Mouse (Mus musculus): ENCODE data around the gene Sebox.

Gene Sebox

GRCm38 (mm10) chr11:78502909-78503650 lies at the start of gene Sebox:
Sebox (plus strand) TSS chr11:78503447.
- DNase-seq, result no peak

- peak; percentile 62 to 78 for DNase-seq
These were observed 49.6 kb upstream of the Sebox start for GRCm38 (mm10) chr11:78453675-78454074.

GRCm38 (mm10) chr11:78454276-78454675 lies 49.0 kb upstream of the Sebox start:
- no peak for DNase-seq

- peak in 1 of 2 experiments; percentile 63 for DNase-seq
These were observed 47.9 kb upstream of the Sebox start for GRCm38 (mm10) chr11:78455308-78455707.

DNA sequence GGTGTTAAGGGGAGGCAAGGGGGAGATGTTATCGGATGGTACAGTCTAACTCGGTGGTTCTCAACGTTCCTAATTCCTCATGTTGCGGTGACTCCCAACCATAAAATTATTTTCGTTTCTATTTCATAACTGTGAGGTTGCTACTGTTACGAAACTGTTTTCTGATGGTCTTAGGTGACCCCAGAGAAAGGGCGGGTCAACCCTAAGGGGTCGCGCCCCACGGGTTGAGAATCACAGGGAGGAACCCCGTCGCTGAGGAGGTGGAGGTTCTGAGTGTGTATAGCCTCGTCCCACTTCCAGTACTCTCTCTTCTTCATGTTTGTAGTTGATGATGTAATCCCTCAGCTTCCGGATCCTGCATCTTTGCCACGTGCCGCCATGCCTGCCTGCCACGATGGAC lies 44.5 kb upstream of the Sebox start:
- no peak for DNase-seq

- no peak for DNase-seq
These were observed 41.4 kb upstream of the Sebox start for GRCm38 (mm10) chr11:78461894-78462293.

- DNase-seq, result no peak
These were observed 40.6 kb upstream of the Sebox start for GRCm38 (mm10) chr11:78462669-78463068.

GRCm38 (mm10) chr11:78463286-78464036 lies 39.8 kb upstream of the Sebox start:
- no peak for DNase-seq

DNA sequence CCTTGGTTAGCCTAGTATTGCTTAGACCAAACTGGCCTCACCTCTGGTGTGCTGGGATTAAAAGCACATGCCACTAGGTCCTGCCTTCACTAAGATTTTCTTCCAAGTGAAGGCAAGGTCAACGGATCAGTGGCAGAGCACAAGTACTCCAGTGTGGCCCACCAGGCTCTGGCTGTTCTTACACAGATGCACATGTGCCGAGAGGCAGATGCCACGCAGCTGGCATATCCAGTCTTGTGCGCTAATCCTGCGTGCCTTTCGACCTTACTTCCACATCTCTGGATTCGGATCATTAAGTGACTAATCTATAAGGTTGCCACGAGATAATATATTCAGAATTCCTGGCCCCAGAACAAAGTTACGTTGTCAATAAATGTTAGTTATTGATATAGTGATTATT lies 38.1 kb upstream of the Sebox start:
- no peak for DNase-seq

DNA sequence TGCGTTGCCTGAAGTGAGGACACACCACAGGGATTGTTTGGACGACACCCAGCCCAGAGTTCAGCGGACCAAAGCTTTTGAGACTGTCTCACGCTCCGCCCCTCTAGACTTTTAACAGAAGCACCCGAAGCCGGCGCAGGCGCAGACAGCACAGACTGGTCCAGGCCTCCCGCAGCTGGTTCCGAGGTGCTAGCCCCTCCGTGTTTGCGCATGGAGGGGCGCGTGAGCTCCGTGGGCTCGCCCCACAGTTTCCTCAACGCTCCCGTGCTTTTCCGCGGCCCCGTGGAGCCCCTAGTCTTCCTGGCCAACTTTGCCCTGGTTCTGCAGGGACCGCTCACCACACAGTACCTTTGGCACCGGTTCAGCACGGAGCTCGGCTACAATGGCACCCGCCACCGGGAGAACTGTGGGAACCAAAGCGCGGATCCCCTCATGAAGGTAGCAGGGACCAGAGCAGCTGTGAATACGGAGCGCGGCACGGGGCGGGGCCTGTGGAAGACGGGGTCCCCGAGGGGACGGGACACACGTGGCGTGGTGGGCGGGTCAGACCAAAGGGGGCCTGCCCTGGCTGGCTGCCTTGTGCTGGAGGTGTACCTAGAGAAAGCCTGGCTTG lies 37.6 kb upstream of the Sebox start, which contains the start of gene Slc46a1:
Gene Slc46a1 (plus strand): TSS at position 130 of the 613 bp plus-strand sequence.
- DNase-seq, result peak; percentile 84 to 90

DNA sequence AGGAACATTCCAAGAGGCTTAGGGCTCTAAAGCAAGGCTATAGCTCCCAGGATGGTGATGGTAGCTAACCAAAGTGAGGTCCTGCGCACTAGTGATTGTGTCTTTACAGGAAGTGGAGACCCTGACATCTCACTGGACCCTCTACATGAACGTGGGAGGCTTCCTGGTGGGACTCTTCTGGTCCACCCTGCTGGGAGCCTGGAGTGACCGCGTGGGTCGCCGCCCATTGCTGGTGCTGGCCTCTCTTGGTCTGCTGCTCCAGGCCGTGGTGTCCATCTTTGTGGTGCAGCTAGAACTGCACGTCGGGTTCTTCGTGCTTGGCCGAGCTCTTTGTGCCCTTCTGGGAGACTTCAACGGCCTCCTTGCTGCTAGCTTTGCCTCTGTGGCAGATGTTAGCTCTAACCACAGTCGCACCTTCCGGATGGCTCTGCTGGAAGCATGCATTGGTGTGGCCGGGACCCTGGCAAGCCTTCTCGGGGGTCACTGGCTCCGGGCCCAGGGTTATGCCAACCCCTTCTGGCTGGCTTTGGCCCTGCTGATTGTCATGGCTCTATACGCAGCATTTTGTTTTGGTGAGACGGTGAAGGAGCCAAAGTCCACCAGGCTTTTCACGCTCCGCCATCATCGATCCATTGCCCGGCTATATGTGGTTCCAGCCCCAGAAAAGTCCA lies 36.9 kb upstream of the Sebox start:
- no peak for DNase-seq

GRCm38 (mm10) chr11:78467515-78467914 lies 35.7 kb upstream of the Sebox start:
- no peak for DNase-seq

- no peak for DNase-seq
These were observed 35.3 kb upstream of the Sebox start for GRCm38 (mm10) chr11:78467932-78468331.

DNA sequence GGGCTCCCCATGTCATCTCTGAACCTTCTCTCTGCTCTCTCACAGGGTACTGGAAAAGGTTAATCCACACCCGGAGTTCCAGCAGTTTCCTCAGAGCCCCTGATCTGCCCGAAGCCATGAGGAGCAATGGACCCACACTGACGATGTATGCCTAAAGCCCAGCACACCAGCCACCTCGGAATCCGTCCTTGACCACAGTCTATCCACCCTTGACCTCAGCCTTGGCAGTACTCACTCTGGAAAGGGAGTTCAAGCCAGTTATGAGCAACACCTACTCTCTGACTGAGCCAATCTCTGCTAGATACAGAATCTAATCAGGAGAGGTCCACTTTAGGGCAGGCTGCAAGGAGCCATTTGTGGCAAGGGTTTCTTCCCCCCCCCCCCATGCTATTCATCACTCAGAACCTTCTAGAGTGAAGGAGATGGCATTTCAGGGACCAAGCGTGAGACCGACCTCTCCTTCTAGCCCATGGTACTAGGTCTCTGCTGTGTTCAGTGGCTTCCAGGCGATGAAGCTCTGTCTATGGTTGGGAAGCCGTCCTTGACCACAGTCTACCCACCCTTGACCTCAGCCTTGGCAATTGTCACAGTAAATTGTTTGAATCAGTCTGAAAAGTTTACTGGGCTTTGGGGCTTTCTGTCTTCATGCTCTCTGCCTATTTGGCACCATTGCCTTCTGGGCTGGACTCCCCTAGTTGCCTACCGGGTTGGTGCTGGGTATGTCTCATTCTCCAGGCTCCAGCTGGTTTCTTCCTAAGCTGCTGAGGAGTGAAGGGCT lies 31.7 kb upstream of the Sebox start:
- no peak for DNase-seq

DNA sequence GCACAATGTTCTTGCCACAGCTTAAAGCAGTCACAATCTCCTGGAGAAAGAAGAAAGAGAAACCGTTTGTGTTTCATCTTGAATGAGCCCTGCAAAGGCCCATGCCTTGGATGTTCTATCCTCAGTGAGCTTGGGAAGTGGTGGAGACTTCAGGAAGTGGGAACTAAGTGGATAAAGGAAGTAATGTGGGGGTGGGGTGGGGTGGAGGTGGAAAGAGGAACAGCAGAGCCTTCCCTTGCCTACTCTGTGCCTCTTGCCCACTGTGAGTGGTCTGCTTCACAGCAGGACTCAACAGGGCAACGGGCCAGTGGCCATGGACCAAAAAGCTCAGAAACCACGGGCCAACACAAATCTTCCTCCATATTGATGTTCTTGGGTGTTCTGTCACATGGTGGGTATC lies 28.0 kb upstream of the Sebox start:
- DNase-seq, result no peak

- DNase-seq, result no peak
These were observed 19.6 kb upstream of the Sebox start for GRCm38 (mm10) chr11:78483639-78484038.

- peak; percentile 53 to 75 for DNase-seq
These were observed 15.1 kb upstream of the Sebox start for GRCm38 (mm10) chr11:78488168-78488567.

GRCm38 (mm10) chr11:78490781-78491241 lies 12.4 kb upstream of the Sebox start:
- no peak for DNase-seq

DNA sequence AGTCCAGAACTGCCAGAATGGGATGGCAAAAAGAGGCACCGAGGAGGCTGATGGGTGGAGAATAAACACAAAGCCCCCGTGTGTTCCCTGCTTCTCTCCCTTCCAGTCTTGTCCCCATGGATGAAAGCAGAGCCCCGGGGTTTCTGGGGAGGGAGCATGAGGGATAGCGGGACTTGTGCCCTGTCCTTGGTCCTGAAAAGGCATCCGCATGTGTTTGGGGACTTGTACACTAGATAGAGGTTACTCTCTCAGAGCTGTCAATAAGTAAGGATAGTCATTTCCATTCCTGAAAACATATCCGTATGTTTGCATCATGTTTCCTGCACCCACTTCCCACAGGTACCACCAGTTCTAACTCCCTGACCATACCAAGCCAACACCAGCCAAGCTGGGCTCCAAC lies 7.3 kb upstream of the Sebox start:
- DNase-seq, result peak in 1 of 2 experiments; percentile 46

DNA sequence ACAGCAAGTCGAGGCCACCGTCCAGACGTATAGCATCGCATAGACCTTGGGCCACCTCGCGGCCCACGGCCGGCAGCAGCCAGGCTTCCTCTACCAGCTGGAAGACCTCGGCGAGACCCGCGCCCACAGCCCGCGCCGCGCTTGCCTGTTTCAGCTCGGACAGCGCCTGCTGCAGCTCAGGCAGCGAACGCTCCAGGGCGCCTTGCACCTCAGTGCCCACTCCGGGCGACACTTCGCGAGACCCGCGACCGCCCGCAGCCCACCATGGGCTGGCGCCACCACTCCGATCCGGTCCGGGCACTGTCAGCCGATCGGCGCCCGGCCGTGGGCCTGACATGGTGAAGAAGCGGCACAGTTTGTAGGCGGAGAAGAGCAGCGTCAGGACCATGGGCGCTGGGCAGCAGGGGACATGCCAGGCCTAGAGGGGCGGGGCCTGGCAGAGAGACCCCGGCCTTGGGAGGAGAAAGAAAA lies 6.1 kb upstream of the Sebox start:
- DNase-seq, result peak; percentile 31 to 38

DNA sequence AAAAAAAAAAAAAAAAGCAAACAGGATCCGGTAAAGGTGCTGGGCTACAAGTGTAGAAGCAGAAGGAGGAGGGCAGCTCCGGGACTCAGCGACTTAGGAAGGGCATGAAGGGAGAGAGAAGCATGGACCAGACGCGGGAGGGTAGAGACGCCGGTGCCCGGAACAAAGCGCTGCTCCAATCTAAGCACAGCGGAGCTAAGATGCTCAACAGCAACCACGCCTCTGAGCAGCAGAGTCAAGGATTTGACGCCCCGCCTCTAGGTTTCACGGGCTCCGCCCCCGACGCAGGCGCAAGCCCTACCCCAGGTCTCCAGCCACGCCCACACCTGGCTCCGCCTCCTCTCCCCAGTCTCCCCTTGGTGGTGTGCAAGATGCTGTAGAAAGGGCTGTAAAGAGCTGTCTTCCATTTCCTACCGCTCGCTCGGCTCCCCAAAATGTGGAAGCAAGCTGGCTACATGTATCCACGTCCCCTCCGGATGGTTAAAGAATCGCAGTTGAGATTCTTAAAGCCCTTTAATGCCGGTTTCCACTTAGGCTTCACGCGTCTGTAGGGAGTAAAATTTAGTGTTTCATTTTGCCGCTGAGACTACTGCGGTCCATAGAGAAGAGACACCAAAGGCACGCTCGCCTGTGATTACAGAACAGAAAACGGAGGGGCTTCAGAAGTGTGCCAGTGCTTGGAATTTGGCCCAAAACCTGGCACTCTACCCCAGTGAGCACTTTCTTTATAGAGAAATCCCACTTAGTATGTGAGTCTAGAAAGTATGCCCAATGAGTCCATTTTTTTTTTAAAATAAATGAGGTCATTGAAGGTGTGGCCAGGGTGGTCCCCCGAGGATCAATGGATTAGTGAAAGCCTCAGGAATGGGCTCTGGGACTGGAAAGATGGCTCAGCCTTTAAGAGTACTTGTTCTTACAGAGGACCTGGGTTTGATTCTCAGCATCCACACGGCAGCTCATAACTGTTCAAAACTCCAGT lies 5.4 kb upstream of the Sebox start, which contains the start of gene Sarm1:
Gene Sarm1 (minus strand): TSS at position 211 of the 979 bp plus-strand sequence.
- peak; percentile 92 to 93 for DNase-seq

Data from lung, postnatal 4 days (tissue).